Mouse (Mus musculus): ENCODE data around the gene Tmem132a. TPM values are rescaled to one million over a fixed set of nuclear protein-coding genes. Genes with fewer than 3 reads are reported as not detected.

Tmem132a gene
- polyA plus RNA-seq, 1 experiment from 2014 or later, result 56.2 TPM

DNA sequence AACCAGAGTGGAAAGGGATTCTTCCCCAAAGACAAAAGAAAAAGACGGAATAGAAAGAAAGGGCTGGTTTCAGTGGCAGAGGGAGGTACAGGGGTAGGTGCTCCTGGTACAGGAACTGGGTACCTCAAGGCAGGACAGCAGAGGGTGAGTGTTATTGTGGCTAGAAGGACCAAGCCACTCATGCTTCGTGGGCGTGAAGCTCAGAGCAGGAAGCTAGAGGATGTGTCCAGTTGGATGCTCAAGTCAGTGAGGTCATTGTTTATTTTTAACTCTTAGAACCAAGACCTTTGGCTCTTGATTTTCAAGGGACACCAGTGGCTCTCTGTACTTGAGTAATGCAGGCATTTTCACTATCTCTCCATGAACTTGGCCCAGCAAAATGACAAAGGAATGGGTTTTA is 37.7 kb downstream of the Tmem132a start:
- Histone ChIP-seq H3K27me3 (ENCODE audit: control insufficient read depth, insufficient read depth, low read length) (no peaks in the 10 kb centered on the region), H3K9me3 (ENCODE audit: control insufficient read depth, low read length) (no peaks in the 10 kb centered on the region), H3K4me2 (replicated peaks; ENCODE audit: low read depth, low read length) (no peak overlapping the region), H3K36me3 (ENCODE audit: control insufficient read depth, insufficient read depth, low read length) (no peaks in the 10 kb centered on the region), H3K4me3 (ENCODE audit: low read depth, low read length) (no peak overlapping the region), H3K4me1 (replicated peaks; ENCODE audit: control insufficient read depth, insufficient read depth, low read length) (no peaks in the 10 kb centered on the region), H3K9ac (ENCODE audit: low read depth, low read length) (no peak overlapping the region), H3K27ac (ENCODE audit: low read depth, low read length) (no peak overlapping the region)
- no peak for DNase-seq (ENCODE audit: low spot score)
- WGBS, result 81% methylated on average over 3 of the region's 3 CpGs
- no peak for ATAC-seq (ENCODE audit: low FRiP score)

DNA sequence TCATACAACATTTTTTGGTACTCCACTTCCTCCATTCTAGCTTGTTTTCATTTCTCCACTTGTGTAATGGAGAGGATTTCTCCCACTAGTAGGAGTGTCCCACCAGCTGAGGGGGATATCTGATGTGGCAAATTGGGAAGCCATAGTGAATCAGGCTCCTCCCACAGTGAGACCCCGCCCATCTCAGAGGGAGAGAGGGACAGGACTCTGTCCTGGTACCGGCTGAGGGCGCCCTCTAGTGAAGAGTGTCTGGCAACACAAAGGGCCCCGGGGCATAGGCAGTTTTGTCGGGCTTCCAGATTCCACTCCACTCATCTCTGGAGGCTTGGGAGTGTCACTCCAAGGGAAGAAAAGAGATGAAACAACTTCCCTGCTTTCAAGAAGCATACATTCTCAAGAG is 38.3 kb downstream of the Tmem132a start:
- H3K27me3 ChIP-seq (ENCODE audit: control insufficient read depth, insufficient read depth, low read length), result no peaks in the 10 kb centered on the region
- ATAC-seq (ENCODE audit: low FRiP score), result peak; percentile 27; the same call in 1 of the 2 replicates
- no peak overlapping the region for H3K9ac ChIP-seq (ENCODE audit: low read depth, low read length)
- no peak overlapping the region for H3K4me2 ChIP-seq (replicated peaks; ENCODE audit: low read depth, low read length)
- DNase-seq (ENCODE audit: low spot score), result peak; percentile 72
- no peak overlapping the region for H3K4me3 ChIP-seq (ENCODE audit: low read depth, low read length)
- H3K9me3 ChIP-seq (ENCODE audit: control insufficient read depth, low read length), result no peaks in the 10 kb centered on the region
- 16% methylated on average over 5 of the region's 5 CpGs for WGBS
- H3K27ac ChIP-seq (ENCODE audit: low read depth, low read length), result no peak overlapping the region
- no peaks in the 10 kb centered on the region for H3K36me3 ChIP-seq (ENCODE audit: control insufficient read depth, insufficient read depth, low read length)
- H3K4me1 ChIP-seq (replicated peaks; ENCODE audit: control insufficient read depth, insufficient read depth, low read length), result no peaks in the 10 kb centered on the region

DNA sequence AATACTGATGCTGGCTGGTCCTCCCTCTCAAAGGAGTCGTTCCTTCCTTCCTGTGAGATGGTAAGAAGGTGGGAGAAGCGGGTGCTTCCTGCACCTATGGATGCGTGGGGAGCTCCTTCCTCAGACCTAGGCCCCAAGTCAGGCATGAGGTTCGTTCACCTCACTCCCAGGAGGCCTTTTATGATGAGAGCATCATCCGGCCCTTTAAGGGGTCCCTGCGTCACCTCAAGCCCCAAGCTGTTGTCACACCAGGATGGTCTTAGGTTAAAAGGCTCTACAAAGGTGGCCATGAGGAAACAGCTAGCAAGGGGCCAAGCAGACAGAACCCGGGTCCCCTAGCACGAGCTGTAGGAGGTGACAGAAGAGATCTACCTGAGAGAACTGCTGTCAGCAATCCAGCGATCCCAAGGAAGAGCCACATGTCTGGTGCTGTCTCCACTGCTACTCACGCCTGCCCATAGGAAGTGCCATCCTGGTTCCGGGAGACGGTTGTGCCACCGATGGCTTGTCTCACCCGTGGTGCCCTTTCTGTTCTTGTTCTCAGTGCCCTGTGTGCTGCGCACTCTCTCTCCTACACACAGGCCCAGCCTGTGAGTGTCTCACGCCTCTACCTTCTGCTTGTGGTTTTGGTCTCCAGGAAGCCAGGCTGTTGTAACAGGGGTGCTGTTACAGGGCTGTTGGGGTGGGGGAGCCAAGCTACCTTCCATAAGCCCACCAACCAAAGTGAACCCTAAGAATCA is 40.1 kb downstream of the Tmem132a start, which contains the start of gene Cd6:
Gene Cd6, minus strand, starts transcription at position 623 of the 740 bp plus-strand sequence.
- H3K27me3 ChIP-seq (ENCODE audit: control insufficient read depth, insufficient read depth, low read length), result no peaks in the 10 kb centered on the region
- ATAC-seq (ENCODE audit: low FRiP score), result no peak
- no peak within 1 kb of the TSS for H3K27ac ChIP-seq (ENCODE audit: low read depth, low read length)
- no peak within 1 kb of the TSS for H3K4me3 ChIP-seq (ENCODE audit: low read depth, low read length)
- no peak within 1 kb of the TSS for H3K4me2 ChIP-seq (replicated peaks; ENCODE audit: low read depth, low read length)
- no peak for DNase-seq (ENCODE audit: low spot score)
- H3K9me3 ChIP-seq (ENCODE audit: control insufficient read depth, low read length), result no peaks in the 10 kb centered on the region
- no peak within 1 kb of the TSS for H3K9ac ChIP-seq (ENCODE audit: low read depth, low read length)
- H3K4me1 ChIP-seq (replicated peaks; ENCODE audit: control insufficient read depth, insufficient read depth, low read length), result no peaks in the 10 kb centered on the region; the same call in 1 of the 2 replicates
- 94% methylated on average over 16 of the region's 16 CpGs for WGBS
- H3K36me3 ChIP-seq (ENCODE audit: control insufficient read depth, insufficient read depth, low read length), result no peaks in the 10 kb centered on the region

DNA sequence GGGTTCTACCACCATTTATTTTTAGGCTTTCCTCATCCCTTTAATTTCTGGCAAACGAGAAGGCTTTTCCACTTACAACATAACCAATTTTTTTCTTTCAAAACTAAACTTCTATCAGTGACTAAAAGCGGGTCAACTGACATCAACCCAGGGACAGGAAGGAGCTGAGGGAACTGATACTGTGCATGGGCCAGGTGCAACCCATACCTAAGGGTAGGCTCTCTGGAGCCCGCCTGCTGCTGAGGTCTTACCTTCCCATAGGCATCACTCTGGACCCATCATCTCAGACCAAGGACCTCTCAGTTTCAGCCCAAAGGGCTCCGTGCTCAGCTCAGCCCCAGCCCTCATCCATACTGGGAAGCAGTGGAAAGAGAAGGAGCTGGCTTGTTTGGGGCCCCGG is 41.4 kb downstream of the Tmem132a start:
- Histone ChIP-seq H3K4me1 (replicated peaks; ENCODE audit: control insufficient read depth, insufficient read depth, low read length) (no peaks in the 10 kb centered on the region; the same call in 1 of the 2 replicates), H3K36me3 (ENCODE audit: control insufficient read depth, insufficient read depth, low read length) (no peaks in the 10 kb centered on the region), H3K9ac (ENCODE audit: low read depth, low read length) (no peak overlapping the region), H3K27ac (ENCODE audit: low read depth, low read length) (no peak overlapping the region), H3K9me3 (ENCODE audit: control insufficient read depth, low read length) (no peaks in the 10 kb centered on the region), H3K4me2 (replicated peaks; ENCODE audit: low read depth, low read length) (no peak overlapping the region), H3K27me3 (ENCODE audit: control insufficient read depth, insufficient read depth, low read length) (no peaks in the 10 kb centered on the region), H3K4me3 (ENCODE audit: low read depth, low read length) (no peak overlapping the region)
- 90% methylated on average over 5 of the region's 5 CpGs for WGBS
- DNase-seq (ENCODE audit: low spot score), result no peak
- no peak for ATAC-seq (ENCODE audit: low FRiP score)

DNA sequence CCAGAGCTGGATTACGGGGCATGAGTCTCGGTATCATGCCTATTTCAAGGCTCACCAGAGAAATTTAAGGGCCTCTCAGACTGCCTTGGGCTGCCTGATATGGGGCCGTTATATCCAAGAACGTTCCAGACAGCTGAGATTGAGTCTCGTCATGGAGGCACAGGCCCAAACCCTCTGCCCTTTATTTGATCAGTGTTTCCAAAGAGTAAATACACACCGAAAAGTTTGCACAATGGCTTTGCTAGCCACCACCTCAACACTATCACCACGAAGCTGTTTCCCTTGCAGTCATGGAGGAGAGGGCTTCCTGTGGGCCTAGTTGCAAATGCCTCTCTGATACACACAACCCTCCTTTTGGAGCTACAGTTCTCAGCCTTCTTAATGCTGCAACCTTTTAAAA is 45.7 kb downstream of the Tmem132a start:
- H3K27ac ChIP-seq (ENCODE audit: low read depth, low read length), result no peak overlapping the region
- H3K4me1 ChIP-seq (replicated peaks; ENCODE audit: control insufficient read depth, insufficient read depth, low read length), result no peaks in the 10 kb centered on the region; the same call in 1 of the 2 replicates
- no peak for DNase-seq (ENCODE audit: low spot score)
- no peak for ATAC-seq (ENCODE audit: low FRiP score)
- H3K4me2 ChIP-seq (replicated peaks; ENCODE audit: low read depth, low read length), result no peak overlapping the region
- WGBS, result 89% methylated on average over 7 of the region's 7 CpGs
- no peak overlapping the region for H3K4me3 ChIP-seq (ENCODE audit: low read depth, low read length)
- H3K27me3 ChIP-seq (ENCODE audit: control insufficient read depth, insufficient read depth, low read length), result no peaks in the 10 kb centered on the region
- H3K36me3 ChIP-seq (ENCODE audit: control insufficient read depth, insufficient read depth, low read length), result no peaks in the 10 kb centered on the region
- no peak overlapping the region for H3K9ac ChIP-seq (ENCODE audit: low read depth, low read length)
- H3K9me3 ChIP-seq (ENCODE audit: control insufficient read depth, low read length), result no peaks in the 10 kb centered on the region

DNA sequence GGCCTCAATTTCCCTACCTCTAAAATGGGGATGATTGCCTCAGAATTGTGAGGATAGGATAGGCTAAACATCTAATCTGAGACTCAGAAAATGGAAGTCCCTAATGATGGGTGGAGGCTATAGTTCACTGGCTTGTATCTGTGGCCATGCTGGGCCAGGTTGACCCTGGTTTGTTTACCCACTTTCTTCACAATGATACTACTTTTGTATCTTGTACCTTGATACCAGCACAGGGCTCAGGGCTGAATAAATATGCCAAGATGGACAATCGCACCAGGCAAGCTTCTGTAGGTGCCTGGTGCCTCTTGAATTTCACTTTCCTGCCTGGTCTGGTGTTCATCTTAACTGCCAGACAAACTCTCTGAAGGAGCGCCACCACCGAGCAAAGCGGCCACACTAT is 47.2 kb downstream of the Tmem132a start:
- H3K4me3 ChIP-seq (ENCODE audit: low read depth, low read length), result no peak overlapping the region
- ATAC-seq (ENCODE audit: low FRiP score) (no peak), DNase-seq (ENCODE audit: low spot score) (no peak)
- no peaks in the 10 kb centered on the region; the same call in 1 of the 2 replicates for H3K4me1 ChIP-seq (replicated peaks; ENCODE audit: control insufficient read depth, insufficient read depth, low read length)
- WGBS, result 95% methylated on average over 4 of the region's 4 CpGs
- H3K9ac ChIP-seq (ENCODE audit: low read depth, low read length), result no peak overlapping the region
- H3K4me2 ChIP-seq (replicated peaks; ENCODE audit: low read depth, low read length), result no peak overlapping the region
- no peaks in the 10 kb centered on the region for H3K36me3 ChIP-seq (ENCODE audit: control insufficient read depth, insufficient read depth, low read length)
- H3K9me3 ChIP-seq (ENCODE audit: control insufficient read depth, low read length), result no peaks in the 10 kb centered on the region
- no peak overlapping the region for H3K27ac ChIP-seq (ENCODE audit: low read depth, low read length)
- no peaks in the 10 kb centered on the region for H3K27me3 ChIP-seq (ENCODE audit: control insufficient read depth, insufficient read depth, low read length)

DNA sequence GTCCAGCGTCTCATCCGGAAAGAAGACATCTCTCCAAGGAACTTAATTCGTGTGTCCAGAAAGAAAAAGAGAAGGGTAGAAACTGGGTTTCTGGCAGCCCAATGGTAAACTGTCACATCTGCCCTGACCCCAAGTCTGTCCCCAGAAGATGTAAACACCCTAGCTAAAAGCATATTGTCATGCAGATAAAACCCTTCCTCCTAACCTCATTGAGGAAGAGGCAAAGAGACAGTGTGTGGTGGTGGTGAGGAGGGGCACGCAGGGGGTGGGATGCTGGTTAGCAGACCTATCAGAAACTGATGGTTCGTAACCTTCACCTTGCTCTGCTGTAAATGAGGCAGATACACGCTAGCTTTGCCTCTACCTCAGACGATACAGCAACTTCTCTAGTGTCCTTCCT is 48.4 kb downstream of the Tmem132a start:
- Histone ChIP-seq H3K27me3 (ENCODE audit: control insufficient read depth, insufficient read depth, low read length) (no peaks in the 10 kb centered on the region), H3K27ac (ENCODE audit: low read depth, low read length) (no peak overlapping the region), H3K9ac (ENCODE audit: low read depth, low read length) (no peak overlapping the region), H3K4me1 (replicated peaks; ENCODE audit: control insufficient read depth, insufficient read depth, low read length) (no peaks in the 10 kb centered on the region; the same call in 1 of the 2 replicates), H3K4me2 (replicated peaks; ENCODE audit: low read depth, low read length) (no peak overlapping the region), H3K36me3 (ENCODE audit: control insufficient read depth, insufficient read depth, low read length) (no peaks in the 10 kb centered on the region), H3K9me3 (ENCODE audit: control insufficient read depth, low read length) (no peaks in the 10 kb centered on the region), H3K4me3 (ENCODE audit: low read depth, low read length) (no peak overlapping the region)
- no peak for DNase-seq (ENCODE audit: low spot score)
- WGBS, result 54% methylated on average over 7 of the region's 7 CpGs
- ATAC-seq (ENCODE audit: low FRiP score), result no peak

DNA sequence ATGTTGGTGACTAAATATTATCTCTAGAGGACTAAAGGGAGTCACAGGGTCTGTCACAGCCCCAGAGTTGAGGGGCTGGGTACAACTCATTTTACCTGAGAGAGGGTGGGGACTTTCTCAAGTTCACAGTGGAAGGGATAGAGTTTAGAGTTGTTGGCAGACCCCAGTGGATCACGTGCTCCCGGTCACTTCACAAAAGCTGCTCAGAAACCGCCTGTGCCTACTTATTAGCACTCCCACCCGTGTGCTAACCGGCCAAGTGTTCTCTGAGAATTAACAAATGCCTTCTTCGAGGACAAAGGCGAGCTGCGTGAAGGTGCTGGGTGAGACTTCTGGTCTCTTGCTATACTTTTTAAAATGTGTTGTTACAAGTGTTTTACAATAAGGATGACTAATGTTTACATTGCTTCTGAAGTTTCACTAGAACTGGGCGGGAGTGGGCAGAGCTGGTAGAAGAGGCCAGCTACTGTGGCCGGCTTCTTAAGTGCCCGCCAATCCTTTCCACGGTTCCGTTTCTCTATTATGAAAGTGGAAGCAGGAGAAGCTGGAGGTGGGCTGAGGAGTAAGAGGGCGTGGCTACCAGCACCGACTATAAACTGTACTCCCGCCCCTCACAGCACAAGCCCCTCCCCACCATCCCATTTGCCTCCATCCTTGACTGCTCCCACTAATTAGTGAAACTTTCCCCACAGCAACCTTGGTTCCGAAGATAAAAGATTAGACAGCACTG is 51.4 kb downstream of the Tmem132a start:
- H3K36me3 ChIP-seq (ENCODE audit: control insufficient read depth, insufficient read depth, low read length), result no peaks in the 10 kb centered on the region
- no peaks in the 10 kb centered on the region for H3K27me3 ChIP-seq (ENCODE audit: control insufficient read depth, insufficient read depth, low read length)
- H3K9me3 ChIP-seq (ENCODE audit: control insufficient read depth, low read length), result no peaks in the 10 kb centered on the region
- H3K9ac ChIP-seq (ENCODE audit: low read depth, low read length), result no peak overlapping the region
- no peak for ATAC-seq (ENCODE audit: low FRiP score)
- H3K4me2 ChIP-seq (replicated peaks; ENCODE audit: low read depth, low read length), result no peak overlapping the region
- DNase-seq (ENCODE audit: low spot score), result no peak
- H3K27ac ChIP-seq (ENCODE audit: low read depth, low read length), result no peak overlapping the region
- H3K4me3 ChIP-seq (ENCODE audit: low read depth, low read length), result no peak overlapping the region
- H3K4me1 ChIP-seq (replicated peaks; ENCODE audit: control insufficient read depth, insufficient read depth, low read length), result no peaks in the 10 kb centered on the region
- WGBS, result 48% methylated on average over 17 of the region's 17 CpGs

DNA sequence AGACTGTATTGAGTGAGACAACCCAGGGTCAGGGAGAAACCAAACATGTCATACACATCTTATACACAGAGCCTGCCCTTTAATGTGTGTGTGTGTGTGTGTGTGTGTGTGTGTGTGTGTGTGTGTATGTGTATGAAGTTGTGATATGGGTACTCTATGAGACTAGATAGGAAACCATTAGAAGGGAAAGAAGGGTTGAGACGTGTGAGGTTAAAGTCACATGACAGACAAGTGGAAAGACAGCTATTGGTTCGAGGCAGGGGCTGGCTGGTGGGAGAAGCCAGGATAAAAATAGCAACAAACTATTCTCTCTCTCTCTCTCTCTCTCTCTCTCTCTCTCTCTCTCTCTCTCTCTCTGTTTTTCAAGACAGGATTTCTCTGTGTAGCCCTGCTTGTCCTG is 53.3 kb downstream of the Tmem132a start:
- Histone ChIP-seq H3K27me3 (ENCODE audit: control insufficient read depth, insufficient read depth, low read length) (no peaks in the 10 kb centered on the region), H3K4me2 (replicated peaks; ENCODE audit: low read depth, low read length) (no peak overlapping the region), H3K4me3 (ENCODE audit: low read depth, low read length) (no peak overlapping the region), H3K36me3 (ENCODE audit: control insufficient read depth, insufficient read depth, low read length) (no peaks in the 10 kb centered on the region), H3K4me1 (replicated peaks; ENCODE audit: control insufficient read depth, insufficient read depth, low read length) (no peaks in the 10 kb centered on the region), H3K27ac (ENCODE audit: low read depth, low read length) (no peak overlapping the region), H3K9me3 (ENCODE audit: control insufficient read depth, low read length) (no peaks in the 10 kb centered on the region), H3K9ac (ENCODE audit: low read depth, low read length) (no peak overlapping the region)
- ATAC-seq (ENCODE audit: low FRiP score) (no peak), DNase-seq (ENCODE audit: low spot score) (no peak)
- 75% methylated on average over 2 of the region's 2 CpGs for WGBS

Measured in hindbrain, embryonic 11.5 days (tissue).